Mouse (Mus musculus) lung, embryonic 16.5 days (tissue): ENCODE measurements around the gene Shroom3. TPM values are rescaled to one million over a fixed set of nuclear protein-coding genes. Genes with fewer than 3 reads are reported as not detected.

ENCODE experiments used
- ATAC-seq: fragments of 200-750 bp; cut with Nextera tagmentation; 2 replicates; pipeline ENCODE4 v1.8.0; 2017; ENCODE audit warnings: low read depth, mild to moderate bottlenecking, moderate library complexity
- H3K27ac ChIP-seq: fragments of 300-500 bp; sonication (generic); 2 replicates; pipeline ENCODE4 v1.5.1; 2014; ENCODE audit warnings: mild to moderate bottlenecking, control low read depth, low read length
- H3K27me3 ChIP-seq: fragments of 300-500 bp; sonication (generic); 2 replicates; pipeline ENCODE4 v1.6.1; 2014; ENCODE audit warnings: low read depth, low read length, mixed read lengths; ENCODE audit not compliant: control insufficient read depth, insufficient read depth
- H3K36me3 ChIP-seq: fragments of 300-500 bp; sonication (generic); 2 replicates; pipeline ENCODE4 v1.6.1; 2014; ENCODE audit warnings: low read length; ENCODE audit not compliant: control insufficient read depth, insufficient read depth
- H3K4me1 ChIP-seq: fragments of 300-500 bp; sonication (generic); replicated peaks from 2 replicates; pipeline ENCODE4 v1.6.1; 2014; ENCODE audit warnings: low read length, mixed read lengths; ENCODE audit not compliant: control insufficient read depth, insufficient read depth
- H3K4me2 ChIP-seq: fragments of 300-500 bp; sonication (generic); 2 replicates; pipeline ENCODE4 v1.6.1; 2014; ENCODE audit warnings: low read depth, low read length, control low read depth
- H3K4me3 ChIP-seq: fragments of 300-500 bp; sonication (generic); 2 replicates; pipeline ENCODE4 v1.5.1; 2014; ENCODE audit warnings: mild to moderate bottlenecking, low read length, control low read depth
- H3K9ac ChIP-seq: fragments of 300-500 bp; sonication (generic); 2 replicates; pipeline ENCODE4 v1.6.1; 2014; ENCODE audit warnings: low read length, control low read depth
- H3K9me3 ChIP-seq: fragments of 300-500 bp; sonication (generic); 2 replicates; pipeline ENCODE4 v1.6.1; 2016; ENCODE audit warnings: low read length; ENCODE audit not compliant: control insufficient read depth
- WGBS: fragments of 180-500 bp; shearing (Covaris S2); extraction: QIAGEN DNeasy Blood & Tissue Kit; methylation state at CpG from one replicate; pipeline ENCODE4 v1.1.7; 2014; 5-methylcytosine and 5-hydroxymethylcytosine counted together
- polyA plus RNA-seq: library from polyadenylated mRNA; unstranded; fragments of >200 nt; fragmentation: Nextera tagmentation; extraction: Ambion mirVana; gene quantifications from 2 replicates; pipeline ENCODE4 v1.2.1, GENCODE M21; 2015

The Shroom3 gene
- polyA plus RNA-seq, result 4.0 and 5.0 TPM in 2 replicates

GRCm38 (mm10) chr5:92683351-92683807, at the start of gene Shroom3:
Gene Shroom3, plus strand, starts transcription at chr5:92683435.
- Histone ChIP-seq H3K36me3 (no peaks in the 10 kb centered on the region), H3K27ac (peak within 1 kb of the TSS; percentile 57)
- ATAC-seq, result peak; percentile 63

GRCm38 (mm10) chr5:92633526-92633925, 49.7 kb upstream of the Shroom3 start:
- WGBS, result 52% methylated on average over 4 of the region's 4 CpGs
- no peak for ATAC-seq
- Histone ChIP-seq H3K36me3 (no peaks in the 10 kb centered on the region), H3K9ac (no peak overlapping the region), H3K27me3 (no peaks in the 10 kb centered on the region), H3K4me2 (no peak overlapping the region), H3K4me1 (no peaks in the 10 kb centered on the region), H3K9me3 (no peaks in the 10 kb centered on the region), H3K4me3 (no peak overlapping the region), H3K27ac (no peak overlapping the region)

More at GRCm38 (mm10) chr5:92683351-92683807, at the start of gene Shroom3:
- no peaks in the 10 kb centered on the region for H3K27me3 ChIP-seq
- peak within 1 kb of the TSS; percentile 73 for H3K9ac ChIP-seq
- under 1% methylated on average over 26 of the region's 26 CpGs for WGBS
- 0 out of 2 replicates have a peak, but pooled peaks cover 3% of the 10 kb centered on the region for H3K4me1 ChIP-seq
- no peaks in the 10 kb centered on the region for H3K9me3 ChIP-seq
- peak within 1 kb of the TSS; percentile 96 for H3K4me2 ChIP-seq
- H3K4me3 ChIP-seq, result peak within 1 kb of the TSS; percentile 64

GRCm38 (mm10) chr5:92634916-92635315, 48.3 kb upstream of the Shroom3 start:
- H3K4me1 ChIP-seq, result no peaks in the 10 kb centered on the region
- H3K27ac ChIP-seq, result no peak overlapping the region
- H3K27me3 ChIP-seq, result no peaks in the 10 kb centered on the region
- no peak for ATAC-seq
- H3K9ac ChIP-seq, result no peak overlapping the region
- H3K9me3 ChIP-seq, result no peaks in the 10 kb centered on the region
- H3K36me3 ChIP-seq, result no peaks in the 10 kb centered on the region
- H3K4me3 ChIP-seq, result no peak overlapping the region
- WGBS, result 69% methylated on average over 3 of the region's 3 CpGs
- H3K4me2 ChIP-seq, result no peak overlapping the region

- Histone ChIP-seq H3K4me2 (no peak overlapping the region), H3K9me3 (no peaks in the 10 kb centered on the region), H3K4me3 (no peak overlapping the region), H3K27me3 (no peaks in the 10 kb centered on the region), H3K27ac (no peak overlapping the region), H3K36me3 (no peaks in the 10 kb centered on the region), H3K4me1 (no peaks in the 10 kb centered on the region), H3K9ac (no peak overlapping the region)
- no peak for ATAC-seq
- WGBS, result 81% methylated on average over 5 of the region's 5 CpGs
These were observed 47.3 kb upstream of the Shroom3 start for GRCm38 (mm10) chr5:92635891-92636290.

- ATAC-seq, result no peak
- no peaks in the 10 kb centered on the region for H3K27me3 ChIP-seq
These were observed 42.4 kb upstream of the Shroom3 start for GRCm38 (mm10) chr5:92640861-92641260.

GRCm38 (mm10) chr5:92656256-92656655, 27.0 kb upstream of the Shroom3 start:
- Histone ChIP-seq H3K4me1 (no peaks in the 10 kb centered on the region), H3K36me3 (no peaks in the 10 kb centered on the region), H3K9ac (no peak overlapping the region), H3K9me3 (no peaks in the 10 kb centered on the region), H3K27me3 (no peaks in the 10 kb centered on the region), H3K4me3 (no peak overlapping the region), H3K27ac (no peak overlapping the region), H3K4me2 (no peak overlapping the region)
- peak; percentile 41; the same call in 1 of the 2 replicates for ATAC-seq
- WGBS, result 0% methylated on average over 1 of the region's 1 CpGs

More at GRCm38 (mm10) chr5:92640861-92641260, 42.4 kb upstream of the Shroom3 start:
- Histone ChIP-seq H3K36me3 (no peaks in the 10 kb centered on the region), H3K4me1 (no peaks in the 10 kb centered on the region), H3K4me2 (no peak overlapping the region), H3K27ac (no peak overlapping the region), H3K9me3 (no peaks in the 10 kb centered on the region), H3K9ac (no peak overlapping the region), H3K4me3 (no peak overlapping the region)
- WGBS, result 76% methylated on average over 3 of the region's 3 CpGs

- no peaks in the 10 kb centered on the region for H3K4me1 ChIP-seq
- no peaks in the 10 kb centered on the region for H3K27me3 ChIP-seq
- WGBS, result 58% methylated on average over 2 of the region's 2 CpGs
- H3K27ac ChIP-seq, result no peak overlapping the region
- H3K9me3 ChIP-seq, result no peaks in the 10 kb centered on the region
- H3K36me3 ChIP-seq, result no peaks in the 10 kb centered on the region
- no peak overlapping the region for H3K9ac ChIP-seq
- no peak overlapping the region for H3K4me3 ChIP-seq
- ATAC-seq, result no peak
- H3K4me2 ChIP-seq, result no peak overlapping the region
These were observed 18.9 kb upstream of the Shroom3 start for GRCm38 (mm10) chr5:92664321-92664720.

- Histone ChIP-seq H3K4me1 (peaks cover 7% of the 10 kb centered on the region; the same call in 1 of the 2 replicates), H3K9me3 (no peaks in the 10 kb centered on the region), H3K27ac (no peak overlapping the region), H3K4me3 (no peak overlapping the region), H3K27me3 (no peaks in the 10 kb centered on the region), H3K9ac (no peak overlapping the region), H3K4me2 (no peak overlapping the region), H3K36me3 (no peaks in the 10 kb centered on the region)
- ATAC-seq, result no peak
- WGBS, result 74% methylated on average over 5 of the region's 5 CpGs
These were observed 16.4 kb upstream of the Shroom3 start for GRCm38 (mm10) chr5:92666860-92667259.

GRCm38 (mm10) chr5:92674859-92675573, 8.2 kb upstream of the Shroom3 start, which contains the start of gene Ccdc158:
Gene Ccdc158, minus strand, starts transcription at chr5:92675271.
- Histone ChIP-seq H3K4me1 (peaks cover 18% of the 10 kb centered on the region), H3K36me3 (no peaks in the 10 kb centered on the region), H3K4me3 (peak within 1 kb of the TSS; percentile 55), H3K4me2 (peak within 1 kb of the TSS; percentile 97), H3K27ac (no peak within 1 kb of the TSS; the same call in 1 of the 2 replicates), H3K9ac (peak within 1 kb of the TSS; percentile 68), H3K9me3 (no peaks in the 10 kb centered on the region), H3K27me3 (no peaks in the 10 kb centered on the region)
- WGBS, result 9% methylated on average over 49 of the region's 55 CpGs
- ATAC-seq, result peak; percentile 92
